Mouse (Mus musculus) megakaryocyte, embryonic 14.5 days (primary cell): ENCODE data around the gene Plk3. TPM values are rescaled to one million over a fixed set of nuclear protein-coding genes. Genes with fewer than 3 reads are reported as not detected.

Experiments
- H3K27me3 ChIP-seq: replicated peaks from 2 replicates; pipeline ENCODE3; 2012; ENCODE audit warnings: inconsistent platforms
- H3K36me3 ChIP-seq: replicated peaks from 2 replicates; pipeline ENCODE3; 2012; ENCODE audit warnings: low read length, inconsistent platforms, mixed read lengths
- H3K4me1 ChIP-seq: 2 replicates; pipeline ENCODE4 v1.6.1; 2012; ENCODE audit warnings: inconsistent platforms
- H3K4me3 ChIP-seq: replicated peaks from 2 replicates; pipeline ENCODE3; 2012; ENCODE audit warnings: moderate library complexity, mild to moderate bottlenecking, inconsistent platforms
- H3K9me3 ChIP-seq: 2 replicates; pipeline ENCODE4 v1.6.1; 2012; ENCODE audit warnings: inconsistent platforms
- FLI1 ChIP-seq: IDR thresholded peaks from 2 replicates; pipeline ENCODE4 v1.6.1; 2012; ENCODE audit warnings: low read length, inconsistent platforms, mixed read lengths
- GATA1 ChIP-seq: IDR thresholded peaks from 3 replicates; pipeline ENCODE4 v1.6.1; 2012; ENCODE audit warnings: mixed read lengths, low read length, inconsistent platforms, borderline replicate concordance
- polyA plus RNA-seq: library from polyadenylated mRNA; stranded (reverse); fragments of >175 nt; gene quantifications from 2 replicates; pipeline ENCODE4 v1.2.3, GENCODE M21; 2012; ENCODE audit warnings: low replicate concordance; ENCODE audit not compliant: insufficient read depth

Gene Plk3
- polyA plus RNA-seq, 1 experiment: 13.2 TPM

DNA sequence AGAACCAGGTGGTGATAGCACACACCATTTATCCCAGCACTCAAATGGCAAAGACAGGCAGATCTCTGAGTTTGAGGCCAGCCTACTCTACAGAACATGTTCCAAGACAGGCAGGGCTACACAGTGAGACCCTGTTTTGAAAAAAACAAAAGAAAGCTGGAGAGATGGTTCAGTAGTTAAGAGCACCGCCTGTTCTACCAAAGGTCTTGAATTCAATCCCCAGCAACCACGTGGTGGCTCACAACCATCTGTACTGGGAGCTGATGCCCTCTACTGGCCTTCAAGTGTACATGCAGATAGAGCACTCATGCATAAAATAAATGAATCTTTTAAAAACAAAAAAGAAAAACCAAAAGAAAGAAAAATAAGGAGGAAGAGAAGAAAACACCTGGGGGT lies 5.5 kb upstream of the Plk3 start:
- peak overlapping the region; percentile 69 for H3K4me3 ChIP-seq
- H3K9me3 ChIP-seq: no peaks in the 10 kb centered on the region
- TF ChIP-seq GATA1: no peak
- no peak for TF ChIP-seq FLI1
- H3K27me3 ChIP-seq: peaks cover 22% of the 10 kb centered on the region
- H3K36me3 ChIP-seq: no peaks in the 10 kb centered on the region
- peaks cover 57% of the 10 kb centered on the region for H3K4me1 ChIP-seq

DNA sequence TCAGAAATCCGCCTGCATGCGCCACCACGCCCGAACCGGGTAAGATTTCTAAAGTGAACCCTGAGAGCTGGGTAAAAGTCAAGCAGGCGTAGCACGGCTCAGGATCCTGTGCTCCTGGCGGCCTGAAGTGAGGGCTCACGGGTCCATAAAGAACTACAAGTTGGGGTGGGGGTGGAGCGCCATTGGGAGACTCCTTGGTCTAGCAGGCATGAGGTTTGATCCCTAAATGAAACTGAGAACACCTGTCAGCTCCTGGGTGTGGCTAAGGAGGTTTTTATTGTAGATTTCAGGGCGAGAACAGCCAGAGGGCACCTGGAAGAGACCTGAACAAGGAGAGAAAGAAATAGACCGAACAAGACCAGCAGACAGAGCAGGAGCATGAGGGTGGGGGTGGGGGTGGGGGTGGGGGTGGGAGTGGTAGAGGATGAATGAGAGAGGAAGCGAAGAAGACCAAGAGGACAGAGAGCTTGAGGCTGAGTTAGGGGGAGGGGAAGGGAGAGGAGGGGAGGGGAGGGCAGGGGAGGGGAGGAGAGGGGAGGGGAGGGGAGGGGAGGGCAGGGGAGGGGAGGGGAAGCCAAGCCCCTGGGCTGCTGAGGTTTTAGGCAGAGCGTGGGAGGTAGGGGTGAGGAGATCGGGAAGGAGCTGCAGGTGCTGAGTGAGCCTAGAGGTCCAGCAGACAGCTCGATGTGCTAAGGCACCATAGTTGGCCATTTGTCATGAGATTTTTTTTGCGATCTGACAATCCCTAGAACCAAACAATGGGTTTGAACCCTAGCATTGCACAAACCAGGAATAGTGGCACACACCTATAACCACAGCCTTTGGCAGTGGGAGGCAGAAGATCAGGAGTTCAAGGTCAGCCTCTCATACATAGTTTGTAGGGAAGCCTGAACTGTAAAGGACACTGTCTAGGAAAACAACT lies 4.8 kb upstream of the Plk3 start:
- H3K4me1 ChIP-seq: peaks cover 54% of the 10 kb centered on the region
- no peaks in the 10 kb centered on the region for H3K9me3 ChIP-seq
- no peaks in the 10 kb centered on the region for H3K36me3 ChIP-seq
- peaks cover 16% of the 10 kb centered on the region for H3K27me3 ChIP-seq
- H3K4me3 ChIP-seq: peak overlapping the region; percentile 69
- no peak for TF ChIP-seq FLI1
- no peak for TF ChIP-seq GATA1

GRCm38 (mm10) chr4:117136034-117136433 lies 2.3 kb upstream of the Plk3 start:
- Histone ChIP-seq H3K4me3 (peak overlapping the region; percentile 87), H3K9me3 (no peaks in the 10 kb centered on the region), H3K27me3 (no peaks in the 10 kb centered on the region), H3K36me3 (peaks cover 18% of the 10 kb centered on the region), H3K4me1 (peaks cover 70% of the 10 kb centered on the region)
- TF ChIP-seq GATA1 (no peak), FLI1 (no peak)

GRCm38 (mm10) chr4:117134601-117134995 lies 835 bp upstream of the Plk3 start:
- Histone ChIP-seq H3K27me3 (no peaks in the 10 kb centered on the region), H3K36me3 (peaks cover 33% of the 10 kb centered on the region), H3K4me3 (peak overlapping the region; percentile 96), H3K4me1 (peaks cover 80% of the 10 kb centered on the region), H3K9me3 (no peaks in the 10 kb centered on the region)
- TF ChIP-seq GATA1 (no peak), FLI1 (no peak)

DNA sequence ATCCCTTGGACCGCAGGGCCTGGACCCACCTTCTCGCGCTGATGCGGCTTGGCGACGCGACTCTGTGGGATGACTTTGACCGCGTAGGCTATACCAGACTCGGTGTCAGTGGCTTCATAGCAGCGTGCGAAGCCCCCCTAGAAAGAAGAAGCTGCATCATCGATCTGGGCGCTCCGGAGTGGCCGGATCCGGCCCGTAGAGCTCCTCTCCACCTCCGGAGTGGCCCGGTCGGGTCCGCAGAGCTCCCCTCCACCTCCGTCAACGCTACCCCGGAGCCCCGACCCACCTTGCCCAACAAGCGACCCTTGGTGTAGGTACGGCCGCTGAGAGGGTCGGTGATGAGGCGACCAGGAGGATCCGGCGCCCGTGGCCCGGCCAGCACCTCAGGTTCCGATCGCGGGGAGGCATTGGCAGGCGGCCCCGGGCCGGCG lies 382 bp downstream of the Plk3 start:
- H3K4me1 ChIP-seq: peaks cover 81% of the 10 kb centered on the region

GRCm38 (mm10) chr4:117132794-117133143 lies 994 bp downstream of the Plk3 start:
- peaks cover 83% of the 10 kb centered on the region for H3K4me1 ChIP-seq
- no peaks in the 10 kb centered on the region for H3K9me3 ChIP-seq

More for the DNA sequence above, 382 bp downstream of the Plk3 start:
- no peak for TF ChIP-seq FLI1
- no peak for TF ChIP-seq GATA1
- H3K4me3 ChIP-seq: peak overlapping the region; percentile 96
- H3K36me3 ChIP-seq: peaks cover 45% of the 10 kb centered on the region
- H3K9me3 ChIP-seq: no peaks in the 10 kb centered on the region
- no peaks in the 10 kb centered on the region for H3K27me3 ChIP-seq

DNA sequence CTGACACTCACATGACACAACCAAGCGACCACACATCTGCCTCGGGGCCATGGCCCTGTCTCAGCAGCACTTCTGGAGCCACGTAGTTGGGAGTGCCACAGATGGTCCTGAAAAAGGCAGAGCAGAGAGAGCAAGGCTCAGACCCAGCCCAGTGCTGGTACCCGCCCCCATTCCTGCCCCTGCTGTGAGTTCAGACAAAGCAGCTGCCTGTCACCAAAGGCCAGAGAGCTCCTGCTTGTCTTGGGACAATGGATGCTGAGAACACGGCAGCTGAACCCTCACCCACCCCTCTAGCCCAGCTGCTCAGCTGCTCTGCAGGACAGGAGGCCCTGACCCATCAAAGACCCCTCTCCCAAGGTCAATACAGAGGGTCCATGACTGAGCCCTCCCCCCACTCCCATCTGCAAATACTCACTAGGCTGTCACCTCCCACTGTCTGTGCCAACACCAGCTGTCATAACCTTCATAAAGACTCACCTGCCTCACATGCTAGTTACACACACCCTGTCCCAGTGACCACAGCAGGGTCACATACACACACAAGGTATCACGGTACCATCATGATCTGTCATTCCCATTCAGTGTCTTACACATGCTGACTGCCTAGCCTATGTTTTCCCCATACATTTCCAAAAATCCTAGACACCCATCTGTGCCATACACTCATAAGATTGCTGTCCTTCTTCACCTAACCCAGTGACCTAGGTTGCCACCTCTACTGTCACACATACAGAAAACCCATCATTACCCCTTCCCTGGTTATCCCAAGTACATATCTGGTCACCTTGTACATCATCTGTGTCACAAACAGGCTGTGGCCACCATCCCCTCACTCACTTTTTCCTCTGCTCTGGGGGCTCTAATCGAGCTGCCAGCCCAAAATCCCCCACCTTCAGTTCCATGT lies 1.6 kb downstream of the Plk3 start:
- Histone ChIP-seq H3K4me3 (peak overlapping the region; percentile 96), H3K27me3 (no peaks in the 10 kb centered on the region), H3K4me1 (peaks cover 90% of the 10 kb centered on the region), H3K9me3 (no peaks in the 10 kb centered on the region), H3K36me3 (peaks cover 56% of the 10 kb centered on the region)
- TF ChIP-seq GATA1 (no peak), FLI1 (no peak)

More at GRCm38 (mm10) chr4:117132794-117133143, 994 bp downstream of the Plk3 start:
- Histone ChIP-seq H3K4me3 (peak overlapping the region; percentile 96), H3K27me3 (no peaks in the 10 kb centered on the region), H3K36me3 (peaks cover 51% of the 10 kb centered on the region)
- TF ChIP-seq FLI1 (no peak), GATA1 (no peak)

DNA sequence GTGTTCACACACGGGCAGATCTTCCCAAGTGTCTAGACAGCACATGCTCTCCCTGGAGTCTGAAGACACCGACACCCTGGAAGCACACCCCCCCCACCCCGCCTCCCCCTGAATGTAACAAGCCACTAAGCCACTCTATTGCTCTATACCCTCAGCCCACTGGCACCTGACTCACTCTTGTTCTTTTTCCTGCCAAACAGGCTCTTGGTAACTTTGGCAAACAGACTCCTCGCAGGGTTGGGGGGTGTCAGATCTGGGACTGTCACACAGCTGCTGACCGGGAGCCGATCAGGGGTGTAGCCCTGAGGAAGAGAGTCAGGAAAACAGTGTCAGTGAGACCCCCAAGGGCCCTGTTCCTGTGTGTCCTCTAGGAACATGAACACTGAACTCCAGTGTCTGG lies 2.6 kb downstream of the Plk3 start:
- Histone ChIP-seq H3K27me3 (no peaks in the 10 kb centered on the region), H3K9me3 (no peaks in the 10 kb centered on the region), H3K4me1 (peaks cover 93% of the 10 kb centered on the region), H3K4me3 (no peak overlapping the region), H3K36me3 (peaks cover 63% of the 10 kb centered on the region)
- TF ChIP-seq GATA1: no peak
- TF ChIP-seq FLI1: no peak

- no peak for TF ChIP-seq GATA1
- no peak for TF ChIP-seq FLI1
- H3K4me1 ChIP-seq: peaks cover 93% of the 10 kb centered on the region
- no peaks in the 10 kb centered on the region for H3K9me3 ChIP-seq
- H3K4me3 ChIP-seq: no peak overlapping the region
- no peaks in the 10 kb centered on the region for H3K27me3 ChIP-seq
- peaks cover 63% of the 10 kb centered on the region for H3K36me3 ChIP-seq
Measured at GRCm38 (mm10) chr4:117130790-117131189, 3.0 kb downstream of the Plk3 start.

GRCm38 (mm10) chr4:117127991-117128686 lies 5.6 kb downstream of the Plk3 start:
- no peak for TF ChIP-seq GATA1
- no peak for TF ChIP-seq FLI1
- peaks cover 63% of the 10 kb centered on the region for H3K36me3 ChIP-seq
- peaks cover 96% of the 10 kb centered on the region for H3K4me1 ChIP-seq
- no peaks in the 10 kb centered on the region for H3K9me3 ChIP-seq
- no peaks in the 10 kb centered on the region for H3K27me3 ChIP-seq
- peak overlapping the region; percentile 31 for H3K4me3 ChIP-seq
